Mouse (Mus musculus) limb, embryonic 12.5 days (tissue): ENCODE data around the gene Mkrn2. TPM values are rescaled to one million over a fixed set of nuclear protein-coding genes. Genes with fewer than 3 reads are reported as not detected.

ENCODE experiments used
- ATAC-seq: fragments of 200-750 bp; cut with Nextera tagmentation; 2 replicates; pipeline ENCODE4 v1.8.0; 2017; ENCODE audit warnings: low read depth, moderate TSS enrichment; ENCODE audit not compliant: insufficient number of reproducible peaks, insufficient read depth, low FRiP score, low TSS enrichment
- H3K27ac ChIP-seq: fragments of 300-500 bp; sonication (generic); 2 replicates; pipeline ENCODE4 v1.5.1; 2016; ENCODE audit warnings: mild to moderate bottlenecking, moderate library complexity
- H3K27me3 ChIP-seq: fragments of 300-500 bp; sonication (generic); 2 replicates; pipeline ENCODE4 v1.6.1; 2016; ENCODE audit warnings: mild to moderate bottlenecking, moderate library complexity
- H3K36me3 ChIP-seq: fragments of 300-500 bp; sonication (generic); 2 replicates; pipeline ENCODE4 v1.6.1; 2016; ENCODE audit warnings: mild to moderate bottlenecking, moderate library complexity
- H3K4me1 ChIP-seq: fragments of 300-500 bp; sonication (generic); replicated peaks from 2 replicates; pipeline ENCODE4 v1.6.1; 2016
- H3K4me2 ChIP-seq: fragments of 300-500 bp; sonication (generic); 2 replicates; pipeline ENCODE4 v1.6.1; 2016; ENCODE audit warnings: mild to moderate bottlenecking, moderate library complexity
- H3K4me3 ChIP-seq: fragments of 300-500 bp; sonication (generic); replicated peaks from 2 replicates; pipeline ENCODE4 v1.5.1; 2016; ENCODE audit warnings: mild to moderate bottlenecking
- H3K9ac ChIP-seq: fragments of 300-500 bp; sonication (generic); replicated peaks from 2 replicates; pipeline ENCODE4 v1.6.1; 2016; ENCODE audit warnings: mild to moderate bottlenecking, moderate library complexity
- H3K9me3 ChIP-seq: fragments of 300-500 bp; sonication (generic); 2 replicates; pipeline ENCODE4 v1.6.1; 2016; ENCODE audit warnings: mild to moderate bottlenecking, moderate library complexity
- WGBS: fragments of 180-500 bp; shearing (Covaris S2); methylation state at CpG from one replicate; pipeline ENCODE4 v1.1.7; 2016; 5-methylcytosine and 5-hydroxymethylcytosine counted together
- polyA plus RNA-seq: library from polyadenylated mRNA; unstranded; fragments of >200 nt; fragmentation: Nextera tagmentation; extraction: Ambion mirVana; gene quantifications from 2 replicates; pipeline ENCODE4 v1.2.1, GENCODE M21; 2016

The Mkrn2 gene
- polyA plus RNA-seq, result 28.4 and 31.0 TPM in 2 replicates

GRCm38 (mm10) chr6:115601715-115602523 is at the start of gene Mkrn2:
Gene Mkrn2 (plus strand): TSS chr6:115601902.
- H3K4me2 ChIP-seq, result peak within 1 kb of the TSS; percentile 68
- ATAC-seq, result peak; percentile 86
- peak within 1 kb of the TSS; percentile 93 for H3K4me3 ChIP-seq
- H3K9me3 ChIP-seq, result no peaks in the 10 kb centered on the region
- peaks cover 9% of the 10 kb centered on the region; the same call in 1 of the 2 replicates for H3K36me3 ChIP-seq
- H3K27ac ChIP-seq, result peak within 1 kb of the TSS; percentile 80; the same call in 1 of the 2 replicates
- WGBS, result under 1% methylated on average over 61 of the region's 61 CpGs
- H3K27me3 ChIP-seq, result no peaks in the 10 kb centered on the region
- peaks cover 11% of the 10 kb centered on the region for H3K4me1 ChIP-seq
- H3K9ac ChIP-seq, result peak within 1 kb of the TSS; percentile 79

- Histone ChIP-seq H3K9me3 (no peaks in the 10 kb centered on the region), H3K36me3 (peaks cover 71% of the 10 kb centered on the region), H3K4me3 (no peak overlapping the region), H3K27me3 (no peaks in the 10 kb centered on the region), H3K4me1 (no peaks in the 10 kb centered on the region), H3K9ac (no peak overlapping the region), H3K4me2 (no peak overlapping the region), H3K27ac (no peak overlapping the region)
- ATAC-seq, result no peak
- WGBS, result 86% methylated on average over 5 of the region's 5 CpGs
Measured at GRCm38 (mm10) chr6:115555485-115555884, 46.2 kb upstream of the Mkrn2 start.

GRCm38 (mm10) chr6:115558176-115558575 is 43.5 kb upstream of the Mkrn2 start:
- H3K4me1 ChIP-seq, result no peaks in the 10 kb centered on the region
- no peak overlapping the region for H3K4me3 ChIP-seq
- H3K9ac ChIP-seq, result no peak overlapping the region
- WGBS, result 89% methylated on average over 2 of the region's 2 CpGs
- no peaks in the 10 kb centered on the region for H3K27me3 ChIP-seq
- H3K27ac ChIP-seq, result no peak overlapping the region
- peaks cover 77% of the 10 kb centered on the region for H3K36me3 ChIP-seq
- no peaks in the 10 kb centered on the region for H3K9me3 ChIP-seq
- no peak overlapping the region for H3K4me2 ChIP-seq
- ATAC-seq, result no peak

GRCm38 (mm10) chr6:115559651-115560632 is 41.8 kb upstream of the Mkrn2 start:
- Histone ChIP-seq H3K4me1 (no peaks in the 10 kb centered on the region), H3K4me3 (no peak overlapping the region), H3K36me3 (peaks cover 74% of the 10 kb centered on the region), H3K9me3 (no peaks in the 10 kb centered on the region), H3K9ac (no peak overlapping the region), H3K27me3 (no peaks in the 10 kb centered on the region), H3K4me2 (no peak overlapping the region), H3K27ac (no peak overlapping the region)
- WGBS, result 64% methylated on average over 21 of the region's 21 CpGs
- no peak for ATAC-seq

GRCm38 (mm10) chr6:115565479-115566045 is 36.1 kb upstream of the Mkrn2 start:
- no peak for ATAC-seq
- no peaks in the 10 kb centered on the region for H3K4me1 ChIP-seq
- H3K4me2 ChIP-seq, result no peak overlapping the region
- H3K9ac ChIP-seq, result no peak overlapping the region
- H3K27me3 ChIP-seq, result no peaks in the 10 kb centered on the region
- 81% methylated on average over 6 of the region's 6 CpGs for WGBS
- peaks cover 10% of the 10 kb centered on the region; the same call in 1 of the 2 replicates for H3K9me3 ChIP-seq
- H3K36me3 ChIP-seq, result peaks cover 88% of the 10 kb centered on the region
- H3K4me3 ChIP-seq, result no peak overlapping the region
- no peak overlapping the region for H3K27ac ChIP-seq

- ATAC-seq, result no peak
- H3K9ac ChIP-seq, result no peak overlapping the region
- no peak overlapping the region for H3K4me3 ChIP-seq
- H3K27ac ChIP-seq, result no peak overlapping the region
- 85% methylated on average over 7 of the region's 7 CpGs for WGBS
- H3K27me3 ChIP-seq, result no peaks in the 10 kb centered on the region
- H3K4me2 ChIP-seq, result no peak overlapping the region
- H3K36me3 ChIP-seq, result peaks cover 78% of the 10 kb centered on the region
- H3K4me1 ChIP-seq, result no peaks in the 10 kb centered on the region
- 0 out of 2 replicates have a peak, but pooled peaks cover 1% of the 10 kb centered on the region for H3K9me3 ChIP-seq
Measured at GRCm38 (mm10) chr6:115574171-115574570, 27.5 kb upstream of the Mkrn2 start.

- H3K4me1 ChIP-seq, result no peaks in the 10 kb centered on the region
- H3K4me3 ChIP-seq, result no peak overlapping the region
- no peak overlapping the region for H3K4me2 ChIP-seq
- 81% methylated on average over 5 of the region's 5 CpGs for WGBS
- no peaks in the 10 kb centered on the region for H3K9me3 ChIP-seq
- no peak for ATAC-seq
- no peak overlapping the region for H3K27ac ChIP-seq
- no peak overlapping the region for H3K9ac ChIP-seq
- no peaks in the 10 kb centered on the region for H3K27me3 ChIP-seq
- peaks cover 66% of the 10 kb centered on the region for H3K36me3 ChIP-seq
Measured at GRCm38 (mm10) chr6:115577407-115577806, 24.3 kb upstream of the Mkrn2 start.

GRCm38 (mm10) chr6:115577941-115578340 is 23.8 kb upstream of the Mkrn2 start:
- no peak for ATAC-seq
- H3K4me1 ChIP-seq, result no peaks in the 10 kb centered on the region
- H3K9me3 ChIP-seq, result no peaks in the 10 kb centered on the region
- WGBS, result 93% methylated on average over 9 of the region's 9 CpGs
- H3K9ac ChIP-seq, result no peak overlapping the region
- H3K27me3 ChIP-seq, result no peaks in the 10 kb centered on the region
- H3K27ac ChIP-seq, result no peak overlapping the region
- H3K4me2 ChIP-seq, result no peak overlapping the region
- H3K4me3 ChIP-seq, result no peak overlapping the region
- H3K36me3 ChIP-seq, result peaks cover 62% of the 10 kb centered on the region

- Histone ChIP-seq H3K27me3 (no peaks in the 10 kb centered on the region), H3K27ac (no peak overlapping the region), H3K9ac (no peak overlapping the region), H3K4me1 (no peaks in the 10 kb centered on the region), H3K9me3 (no peaks in the 10 kb centered on the region), H3K36me3 (peaks cover 43% of the 10 kb centered on the region), H3K4me3 (no peak overlapping the region), H3K4me2 (no peak overlapping the region)
- WGBS, result 85% methylated on average over 3 of the region's 3 CpGs
- no peak for ATAC-seq
Measured at GRCm38 (mm10) chr6:115580810-115581209, 20.9 kb upstream of the Mkrn2 start.

GRCm38 (mm10) chr6:115582328-115583115 is 19.2 kb upstream of the Mkrn2 start:
- ATAC-seq, result no peak

More at GRCm38 (mm10) chr6:115582328-115583115, 19.2 kb upstream of the Mkrn2 start:
- no peak overlapping the region for H3K9ac ChIP-seq
- H3K27ac ChIP-seq, result no peak overlapping the region
- no peak overlapping the region for H3K4me3 ChIP-seq
- 83% methylated on average over 10 of the region's 10 CpGs for WGBS
- no peaks in the 10 kb centered on the region for H3K4me1 ChIP-seq
- no peaks in the 10 kb centered on the region for H3K9me3 ChIP-seq
- no peaks in the 10 kb centered on the region for H3K27me3 ChIP-seq
- H3K36me3 ChIP-seq, result peaks cover 26% of the 10 kb centered on the region
- H3K4me2 ChIP-seq, result no peak overlapping the region
